Mouse (Mus musculus): ENCODE data around the gene Spdye4a. TPM values are rescaled to one million over a fixed set of nuclear protein-coding genes. Genes with fewer than 3 reads are reported as not detected.

Gene Spdye4a
- total and polyA plus RNA-seq, 3 experiments, result not detected

GRCm38 (mm10) chr5:143205015-143205414 is 21.7 kb downstream of the Spdye4a start:
- Histone ChIP-seq H3K79me2 (replicated peaks; ENCODE audit: control insufficient read depth, extremely low read depth, insufficient read depth, poor library complexity, severe bottlenecking) (no peaks in the 10 kb centered on the region), H3K36me3 (replicated peaks in 1 of 2; ENCODE audit: control insufficient read depth in 1 of 2, insufficient read depth in 1 of 2, low read length in 1 of 2) (no peaks in the 10 kb centered on the region), H3K27me3 (replicated peaks) (peaks cover 2% of the 10 kb centered on the region), H3K4me3 (replicated peaks in 1 of 3; ENCODE audit: low read depth in 2 of 3, low read length in 2 of 3, poor library complexity in 1 of 3) (no peak overlapping the region), H3K27ac (ENCODE audit: insufficient read depth, low read depth) (no peak overlapping the region), H3K4me2 (ENCODE audit: insufficient read depth, low read depth, poor library complexity, severe bottlenecking) (no peak overlapping the region), H3K9me3 (replicated peaks; ENCODE audit: low read length) (peaks cover 12% of the 10 kb centered on the region), H3K9ac (ENCODE audit: insufficient read depth, low read depth) (no peak overlapping the region), H3K4me1 (ENCODE audit: control insufficient read depth in 1 of 2, insufficient read depth in 2 of 2) (no peaks in the 10 kb centered on the region)
- no peak for DNase-seq (ENCODE audit: extremely low read depth)
- TF ChIP-seq MAX (IDR thresholded peaks at IDR 0.05; ENCODE audit: low read length) (no peak), RAD21 (IDR thresholded peaks at IDR 0.05; ENCODE audit: low read depth, low read length) (no peak; the same call in 1 of the 2 replicates), ZMIZ1 (IDR thresholded peaks at IDR 0.05; ENCODE audit: low read depth, low read length) (no peak), SIN3A (IDR thresholded peaks at IDR 0.05; ENCODE audit: low read length) (no peak), SMC3 (IDR thresholded peaks at IDR 0.05; ENCODE audit: low read depth, low read length) (no peak), CTCF (conservative IDR thresholded peaks at IDR 0.05 in 1 of 2, IDR thresholded peaks at IDR 0.05 in 1 of 2; ENCODE audit: low read depth in 2 of 2, low read length in 2 of 2) (peak in 1 of 2 experiments; percentile 30; a peak in 2 of 4 replicates)
- in situ Hi-C loops (cut with MboI; ENCODE audit: low pct_ligation_motif_present, low pct_unique_long_range_greater_than_20kb, low sequenced_read_pairs), result no loop called here
- dilution Hi-C loops (cut with MboI; ENCODE audit: extremely low pct_ligation_motif_present, extremely low pct_unique_long_range_greater_than_20kb, low sequenced_read_pairs), result no loop called here

GRCm38 (mm10) chr5:143196506-143196905 is 30.2 kb downstream of the Spdye4a start:
- no peak for DNase-seq (ENCODE audit: extremely low read depth)
- in situ Hi-C loops (cut with MboI; ENCODE audit: low pct_ligation_motif_present, low pct_unique_long_range_greater_than_20kb, low sequenced_read_pairs), result no loop called here
- Histone ChIP-seq H3K27me3 (replicated peaks) (peaks cover 15% of the 10 kb centered on the region), H3K36me3 (replicated peaks in 1 of 2; ENCODE audit: control insufficient read depth in 1 of 2, insufficient read depth in 1 of 2, low read length in 1 of 2) (no peaks in the 10 kb centered on the region), H3K4me2 (ENCODE audit: insufficient read depth, low read depth, poor library complexity, severe bottlenecking) (no peak overlapping the region), H3K79me2 (replicated peaks; ENCODE audit: control insufficient read depth, extremely low read depth, insufficient read depth, poor library complexity, severe bottlenecking) (no peaks in the 10 kb centered on the region), H3K9me3 (replicated peaks; ENCODE audit: low read length) (no peaks in the 10 kb centered on the region), H3K27ac (ENCODE audit: insufficient read depth, low read depth) (no peak overlapping the region), H3K4me1 (ENCODE audit: control insufficient read depth in 1 of 2, insufficient read depth in 2 of 2) (no peaks in the 10 kb centered on the region), H3K4me3 (replicated peaks in 1 of 3; ENCODE audit: low read depth in 2 of 3, low read length in 2 of 3, poor library complexity in 1 of 3) (no peak overlapping the region), H3K9ac (ENCODE audit: insufficient read depth, low read depth) (no peak overlapping the region)
- TF ChIP-seq EP300 (IDR thresholded peaks at IDR 0.05; ENCODE audit: low read length), result no peak
- no peak for TF ChIP-seq USF2 (conservative IDR thresholded peaks at IDR 0.05; ENCODE audit: low read depth, low read length)
- no peak for TF ChIP-seq KAT2A (IDR thresholded peaks at IDR 0.05; ENCODE audit: insufficient replicate concordance, low read length)
- TF ChIP-seq TCF12 (IDR thresholded peaks at IDR 0.05; ENCODE audit: low read depth, low read length), result no peak
- no peak for TF ChIP-seq POLR2A (IDR thresholded peaks at IDR 0.05; ENCODE audit: low read depth, low read length)
- TF ChIP-seq MEF2A (IDR thresholded peaks at IDR 0.05; ENCODE audit: borderline replicate concordance, low read depth, low read length), result no peak
- TF ChIP-seq USF1 (IDR thresholded peaks at IDR 0.05; ENCODE audit: low read depth, low read length), result no peak
- TF ChIP-seq RAD21 (IDR thresholded peaks at IDR 0.05; ENCODE audit: low read depth, low read length), result no peak
- TF ChIP-seq MAFK (IDR thresholded peaks at IDR 0.05; ENCODE audit: insufficient replicate concordance, low read length), result no peak
- TF ChIP-seq MAX (IDR thresholded peaks at IDR 0.05; ENCODE audit: low read length), result no peak
- no peak for TF ChIP-seq IRF4 (IDR thresholded peaks at IDR 0.05; ENCODE audit: low read depth, low read length)
- no peak for TF ChIP-seq HCFC1 (IDR thresholded peaks at IDR 0.05; ENCODE audit: low read depth, low read length)
- no peak for TF ChIP-seq TBP (conservative IDR thresholded peaks at IDR 0.05; ENCODE audit: low read depth, low read length)
- TF ChIP-seq MYC (IDR thresholded peaks at IDR 0.05; ENCODE audit: low read depth, low read length), result no peak
- TF ChIP-seq ZC3H11A (IDR thresholded peaks at IDR 0.05; ENCODE audit: low read depth, low read length), result no peak
- TF ChIP-seq RCOR1 (conservative IDR thresholded peaks at IDR 0.05; ENCODE audit: low read depth, low read length), result no peak
- TF ChIP-seq ZNF384 (IDR thresholded peaks at IDR 0.05; ENCODE audit: low read depth, low read length), result no peak
- dilution Hi-C loops (cut with MboI; ENCODE audit: extremely low pct_ligation_motif_present, extremely low pct_unique_long_range_greater_than_20kb, low sequenced_read_pairs), result no loop called here

Measured in CH12.LX (cell line).